Mouse (Mus musculus): ENCODE data around the gene Thtpa.

GRCm38 (mm10) chr14:55095671-55096070 lies 1.1 kb downstream of the Thtpa start:
- TF ChIP-seq CTCF (conservative IDR thresholded peaks at IDR 0.05; ENCODE audit: insufficient read depth, insufficient read length, low read depth, low read length), result no peak
- no peak for TF ChIP-seq POLR2A (IDR thresholded peaks at IDR 0.05; ENCODE audit: low read depth, low read length)
